Mouse (Mus musculus) limb, embryonic 10.5 days (tissue): ENCODE data around the gene Plekhg6. TPM values are rescaled to one million over a fixed set of nuclear protein-coding genes. Genes with fewer than 3 reads are reported as not detected.

Experiments used
- DNase-seq: peaks from one replicate; pipeline ENCODE4 v3.0.0-alpha.2; 2017; ENCODE audit warnings: low spot score
- H3K27ac ChIP-seq: fragments of 300-500 bp; sonication (generic); 2 replicates; pipeline ENCODE4 v1.5.1; 2016; ENCODE audit warnings: mild to moderate bottlenecking
- H3K27me3 ChIP-seq: fragments of 300-500 bp; sonication (generic); 2 replicates; pipeline ENCODE4 v1.6.1; 2016; ENCODE audit warnings: low read depth, mild to moderate bottlenecking; ENCODE audit not compliant: poor library complexity, severe bottlenecking
- H3K36me3 ChIP-seq: fragments of 300-500 bp; sonication (generic); 2 replicates; pipeline ENCODE4 v1.6.1; 2016; ENCODE audit warnings: mild to moderate bottlenecking, moderate library complexity
- H3K4me1 ChIP-seq: fragments of 300-500 bp; sonication (generic); 2 replicates; pipeline ENCODE4 v1.6.1; 2016
- H3K4me3 ChIP-seq: fragments of 300-500 bp; sonication (generic); 2 replicates; pipeline ENCODE4 v1.5.1; 2016; ENCODE audit warnings: mild to moderate bottlenecking, moderate library complexity
- H3K9me3 ChIP-seq: fragments of 300-500 bp; sonication (generic); replicated peaks from 2 replicates; pipeline ENCODE4 v1.6.1; 2016; ENCODE audit warnings: mild to moderate bottlenecking
- WGBS: fragments of 180-500 bp; shearing (Covaris S2); methylation state at CpG from one replicate; pipeline ENCODE4 v1.1.7; 2016; 5-methylcytosine and 5-hydroxymethylcytosine counted together
- polyA plus RNA-seq: library from polyadenylated mRNA; unstranded; fragments of >200 nt; fragmentation: Nextera tagmentation; extraction: Ambion mirVana; gene quantifications from 2 replicates; pipeline ENCODE4 v1.2.1, GENCODE M21; 2016

The Plekhg6 gene
- polyA plus RNA-seq, 1 experiment from 2014 or later: 0.26 TPM

GRCm38 (mm10) chr6:125411661-125412060, 31.1 kb upstream of the Plekhg6 start:
- H3K4me1 ChIP-seq: 0 out of 2 replicates have a peak, but pooled peaks cover 6% of the 10 kb centered on the region
- no peak for DNase-seq
- WGBS: 91% methylated on average over 6 of the region's 6 CpGs
- no peaks in the 10 kb centered on the region for H3K9me3 ChIP-seq
- no peaks in the 10 kb centered on the region for H3K36me3 ChIP-seq
- H3K27me3 ChIP-seq: no peaks in the 10 kb centered on the region
- no peak overlapping the region for H3K27ac ChIP-seq
- no peak overlapping the region for H3K4me3 ChIP-seq

GRCm38 (mm10) chr6:125410995-125411547, 30.5 kb upstream of the Plekhg6 start:
- DNase-seq: no peak
- Histone ChIP-seq H3K36me3 (no peaks in the 10 kb centered on the region), H3K27me3 (no peaks in the 10 kb centered on the region), H3K27ac (no peak overlapping the region), H3K4me1 (0 out of 2 replicates have a peak, but pooled peaks cover 6% of the 10 kb centered on the region), H3K4me3 (no peak overlapping the region), H3K9me3 (no peaks in the 10 kb centered on the region)
- WGBS: 63% methylated on average over 8 of the region's 8 CpGs

GRCm38 (mm10) chr6:125410551-125410950, 30.0 kb upstream of the Plekhg6 start:
- no peak for DNase-seq
- Histone ChIP-seq H3K36me3 (no peaks in the 10 kb centered on the region), H3K4me3 (no peak overlapping the region), H3K4me1 (0 out of 2 replicates have a peak, but pooled peaks cover 6% of the 10 kb centered on the region), H3K9me3 (no peaks in the 10 kb centered on the region), H3K27ac (no peak overlapping the region), H3K27me3 (no peaks in the 10 kb centered on the region)
- 78% methylated on average over 11 of the region's 11 CpGs for WGBS

- Histone ChIP-seq H3K9me3 (no peaks in the 10 kb centered on the region), H3K4me1 (0 out of 2 replicates have a peak, but pooled peaks cover 6% of the 10 kb centered on the region), H3K4me3 (no peak overlapping the region), H3K36me3 (no peaks in the 10 kb centered on the region), H3K27me3 (no peaks in the 10 kb centered on the region), H3K27ac (no peak overlapping the region)
- DNase-seq: no peak
- WGBS: 93% methylated on average over 10 of the region's 10 CpGs
These were observed 27.1 kb upstream of the Plekhg6 start for GRCm38 (mm10) chr6:125407657-125408056.

- 85% methylated on average over 7 of the region's 7 CpGs for WGBS
- DNase-seq: no peak
- no peaks in the 10 kb centered on the region for H3K27me3 ChIP-seq
- no peak overlapping the region for H3K27ac ChIP-seq
- H3K36me3 ChIP-seq: no peaks in the 10 kb centered on the region
- H3K9me3 ChIP-seq: no peaks in the 10 kb centered on the region
- H3K4me3 ChIP-seq: no peak overlapping the region
- 0 out of 2 replicates have a peak, but pooled peaks cover 6% of the 10 kb centered on the region for H3K4me1 ChIP-seq
These were observed 26.6 kb upstream of the Plekhg6 start for GRCm38 (mm10) chr6:125407224-125407623.

- WGBS: 68% methylated on average over 14 of the region's 14 CpGs
- H3K4me3 ChIP-seq: no peak overlapping the region
- H3K9me3 ChIP-seq: no peaks in the 10 kb centered on the region
- DNase-seq: no peak
- no peaks in the 10 kb centered on the region for H3K36me3 ChIP-seq
- H3K27me3 ChIP-seq: no peaks in the 10 kb centered on the region
- no peak overlapping the region for H3K27ac ChIP-seq
- H3K4me1 ChIP-seq: no peaks in the 10 kb centered on the region
These were observed 25.1 kb upstream of the Plekhg6 start for GRCm38 (mm10) chr6:125405461-125406382.

GRCm38 (mm10) chr6:125389853-125390252, 9.3 kb upstream of the Plekhg6 start:
- DNase-seq: no peak
- WGBS: 83% methylated on average over 5 of the region's 5 CpGs
- no peak overlapping the region for H3K4me3 ChIP-seq
- no peaks in the 10 kb centered on the region for H3K36me3 ChIP-seq
- H3K9me3 ChIP-seq: no peaks in the 10 kb centered on the region
- no peaks in the 10 kb centered on the region for H3K27me3 ChIP-seq
- H3K27ac ChIP-seq: no peak overlapping the region
- 0 out of 2 replicates have a peak, but pooled peaks cover 4% of the 10 kb centered on the region for H3K4me1 ChIP-seq

GRCm38 (mm10) chr6:125386080-125386479, 5.5 kb upstream of the Plekhg6 start:
- Histone ChIP-seq H3K27ac (no peak overlapping the region), H3K4me1 (peaks cover 5% of the 10 kb centered on the region), H3K36me3 (no peaks in the 10 kb centered on the region), H3K4me3 (no peak overlapping the region), H3K9me3 (no peaks in the 10 kb centered on the region), H3K27me3 (peaks cover 32% of the 10 kb centered on the region)
- 50% methylated on average over 6 of the region's 6 CpGs for WGBS
- no peak for DNase-seq

- DNase-seq: no peak
- 64% methylated on average over 11 of the region's 11 CpGs for WGBS
- Histone ChIP-seq H3K27me3 (peaks cover 39% of the 10 kb centered on the region), H3K4me3 (no peak overlapping the region), H3K9me3 (no peaks in the 10 kb centered on the region), H3K27ac (no peak overlapping the region), H3K36me3 (no peaks in the 10 kb centered on the region), H3K4me1 (peaks cover 12% of the 10 kb centered on the region)
These were observed 4.7 kb upstream of the Plekhg6 start for GRCm38 (mm10) chr6:125385066-125385974.

- H3K4me1 ChIP-seq: peaks cover 35% of the 10 kb centered on the region
- no peaks in the 10 kb centered on the region for H3K36me3 ChIP-seq
- DNase-seq: no peak
- H3K4me3 ChIP-seq: no peak overlapping the region
- H3K9me3 ChIP-seq: no peaks in the 10 kb centered on the region
- H3K27me3 ChIP-seq: peaks cover 72% of the 10 kb centered on the region
- WGBS: 70% methylated on average over 2 of the region's 2 CpGs
- no peak overlapping the region for H3K27ac ChIP-seq
These were observed 1.4 kb upstream of the Plekhg6 start for GRCm38 (mm10) chr6:125382024-125382423.

GRCm38 (mm10) chr6:125379781-125380180, 812 bp downstream of the Plekhg6 start:
- 3% methylated on average over 9 of the region's 9 CpGs for WGBS
- H3K27me3 ChIP-seq: peaks cover 78% of the 10 kb centered on the region

GRCm38 (mm10) chr6:125378621-125379020, 2.0 kb downstream of the Plekhg6 start:
- no peak for DNase-seq
- H3K36me3 ChIP-seq: no peaks in the 10 kb centered on the region
- no peak overlapping the region for H3K4me3 ChIP-seq
- 0 out of 2 replicates have a peak overlapping the region, but pooled peaks have one; percentile 4 for H3K27ac ChIP-seq
- H3K4me1 ChIP-seq: peaks cover 32% of the 10 kb centered on the region
- H3K9me3 ChIP-seq: no peaks in the 10 kb centered on the region
- 12% methylated on average over 6 of the region's 6 CpGs for WGBS
- peaks cover 79% of the 10 kb centered on the region for H3K27me3 ChIP-seq

More at GRCm38 (mm10) chr6:125379781-125380180, 812 bp downstream of the Plekhg6 start:
- Histone ChIP-seq H3K36me3 (no peaks in the 10 kb centered on the region), H3K27ac (no peak overlapping the region), H3K9me3 (no peaks in the 10 kb centered on the region), H3K4me1 (peaks cover 32% of the 10 kb centered on the region), H3K4me3 (peak overlapping the region; percentile 46)
- no peak for DNase-seq
